Mouse (Mus musculus): ENCODE measurements at regions not wholly inside any gene's neighbourhood (a gene's known extent, or its start where the extent isn't known, plus 50 kb on each side); places are given as distances from the start of the nearest gene placed in this dataset.

- no peak for DNase-seq (ENCODE audit: low spot score in 2 of 2)
Observed at GRCm38 (mm10) chr5:43048196-43049050, 184.5 kb upstream of the Cpeb2 start.

- no peak for DNase-seq (ENCODE audit: low spot score in 2 of 2)
Observed at GRCm38 (mm10) chr5:43049381-43050301, 183.3 kb upstream of the Cpeb2 start.

GRCm38 (mm10) chr5:43050961-43051517 is 181.9 kb upstream of the Cpeb2 start:
- DNase-seq (ENCODE audit: low spot score in 2 of 2), result peak in 1 of 2 experiments; percentile 60

- no peak for DNase-seq (ENCODE audit: low spot score in 2 of 2)
Observed at GRCm38 (mm10) chr5:43052668-43053067, 180.3 kb upstream of the Cpeb2 start.

- no peak for DNase-seq (ENCODE audit: low spot score in 2 of 2)
Observed at GRCm38 (mm10) chr5:43054586-43054985, 178.4 kb upstream of the Cpeb2 start.

- DNase-seq (ENCODE audit: low spot score in 2 of 2), result peak in 1 of 2 experiments; percentile 6
Observed at GRCm38 (mm10) chr5:43055111-43055710, 177.8 kb upstream of the Cpeb2 start.

- no peak for DNase-seq (ENCODE audit: low spot score in 2 of 2)
Observed at GRCm38 (mm10) chr5:43056486-43056885, 176.5 kb upstream of the Cpeb2 start.

GRCm38 (mm10) chr5:43061243-43061642 is 171.7 kb upstream of the Cpeb2 start:
- DNase-seq (ENCODE audit: low spot score in 2 of 2), result no peak

- no peak for DNase-seq (ENCODE audit: low spot score in 2 of 2)
Observed at GRCm38 (mm10) chr5:43061797-43062391, 171.1 kb upstream of the Cpeb2 start.

- DNase-seq (ENCODE audit: low spot score in 2 of 2), result no peak
Observed at GRCm38 (mm10) chr5:43062499-43062898, 170.5 kb upstream of the Cpeb2 start.

- DNase-seq (ENCODE audit: low spot score in 2 of 2), result no peak
Observed at GRCm38 (mm10) chr5:43063386-43063785, 169.6 kb upstream of the Cpeb2 start.

GRCm38 (mm10) chr5:43071541-43071940 is 161.4 kb upstream of the Cpeb2 start:
- no peak for DNase-seq (ENCODE audit: low spot score in 2 of 2)

GRCm38 (mm10) chr5:43072340-43072739 is 160.6 kb upstream of the Cpeb2 start:
- no peak for DNase-seq (ENCODE audit: low spot score in 2 of 2)

- DNase-seq (ENCODE audit: low spot score in 2 of 2), result no peak
Observed at GRCm38 (mm10) chr5:43074536-43074935, 158.4 kb upstream of the Cpeb2 start.

GRCm38 (mm10) chr5:43080252-43080651 is 152.7 kb upstream of the Cpeb2 start:
- no peak for DNase-seq (ENCODE audit: low spot score in 2 of 2)

- no peak for DNase-seq (ENCODE audit: low spot score in 2 of 2)
Observed at GRCm38 (mm10) chr5:43081561-43082534, 151.1 kb upstream of the Cpeb2 start.

- DNase-seq (ENCODE audit: low spot score in 2 of 2), result no peak
Observed at GRCm38 (mm10) chr5:43087077-43087476, 145.9 kb upstream of the Cpeb2 start.

GRCm38 (mm10) chr5:43087907-43088387 is 145.0 kb upstream of the Cpeb2 start:
- no peak for DNase-seq (ENCODE audit: low spot score in 2 of 2)

GRCm38 (mm10) chr5:43088650-43089397 is 144.1 kb upstream of the Cpeb2 start:
- DNase-seq (ENCODE audit: low spot score in 2 of 2), result no peak

Data from cerebellum, postnatal 4 days (tissue).